Mouse (Mus musculus) cerebellum, adult 9-10 months (tissue): ENCODE measurements around the gene Ccdc149.
A peak's percentile ranks its signal among the peaks of the same experiment; 100 is the strongest.

Experiments
- DNase-seq: peaks from one replicate; pipeline ENCODE4 v3.0.0; 2022

Ccdc149 gene

GRCm38 (mm10) chr5:52367866-52368840 is 103.2 kb downstream of the Ccdc149 start:
- peak; percentile 7 for DNase-seq

GRCm38 (mm10) chr5:52366661-52367060 is 104.7 kb downstream of the Ccdc149 start:
- DNase-seq = no peak

GRCm38 (mm10) chr5:52365930-52366329 is 105.4 kb downstream of the Ccdc149 start:
- DNase-seq = no peak

- no peak for DNase-seq
Measured at GRCm38 (mm10) chr5:52364521-52364920, 106.8 kb downstream of the Ccdc149 start.

- no peak for DNase-seq
Measured at GRCm38 (mm10) chr5:52363468-52364150, 107.7 kb downstream of the Ccdc149 start, which contains the start of gene Sod3. Sod3 (plus strand) TSS chr5:52363791.

GRCm38 (mm10) chr5:52362776-52363467 is 108.4 kb downstream of the Ccdc149 start:
- DNase-seq = no peak

- no peak for DNase-seq
Measured at GRCm38 (mm10) chr5:52360286-52361049, 110.9 kb downstream of the Ccdc149 start.

- no peak for DNase-seq
Measured at GRCm38 (mm10) chr5:52358120-52358519, 113.2 kb downstream of the Ccdc149 start.

- DNase-seq = no peak
Measured at GRCm38 (mm10) chr5:52357175-52357754, 114.1 kb downstream of the Ccdc149 start.

- DNase-seq = no peak
Measured at GRCm38 (mm10) chr5:52355612-52356011, 115.7 kb downstream of the Ccdc149 start.

GRCm38 (mm10) chr5:52354441-52354840 is 116.9 kb downstream of the Ccdc149 start:
- no peak for DNase-seq

- DNase-seq = no peak
Measured at GRCm38 (mm10) chr5:52352730-52353129, 118.6 kb downstream of the Ccdc149 start.

- DNase-seq = no peak
Measured at GRCm38 (mm10) chr5:52351561-52351960, 119.8 kb downstream of the Ccdc149 start.

GRCm38 (mm10) chr5:52350451-52350850 is 120.9 kb downstream of the Ccdc149 start:
- no peak for DNase-seq

GRCm38 (mm10) chr5:52346890-52347289 is 124.4 kb downstream of the Ccdc149 start:
- DNase-seq = no peak

- DNase-seq = no peak
Measured at GRCm38 (mm10) chr5:52339134-52339533, 132.2 kb downstream of the Ccdc149 start.

- no peak for DNase-seq
Measured at GRCm38 (mm10) chr5:52335590-52335989, 135.7 kb downstream of the Ccdc149 start.

GRCm38 (mm10) chr5:52332120-52332519 is 139.2 kb downstream of the Ccdc149 start:
- no peak for DNase-seq
